Mouse (Mus musculus): ENCODE measurements around the gene Gm8232. TPM values are rescaled to one million over a fixed set of nuclear protein-coding genes. Genes with fewer than 3 reads are reported as not detected.

Gene Gm8232
- not detected in 2 replicates for polyA plus RNA-seq (2012; rRNA removed)

GRCm38 (mm10) chr14:44433335-44433734 lies at the start of gene Gm8232:
Gm8232 (plus strand) TSS chr14:44433635.

GRCm38 (mm10) chr14:44410588-44410987 lies 22.8 kb upstream of the Gm8232 start, which contains the start of gene Gm3371:
Gm3371 (minus strand) TSS chr14:44410688.

Other genes with a start within 250 kb of the Gm8232 start
- not detected in 2 replicates for gene Gm8212, start 236.0 kb upstream of the Gm8232 start, polyA plus RNA-seq (2012; rRNA removed)
- gene 4930503E14Rik, start 220.4 kb upstream of the Gm8232 start, polyA plus RNA-seq (2012; rRNA removed): not detected in 2 replicates
- not detected in 2 replicates for gene Gm8220, start 148.1 kb upstream of the Gm8232 start, polyA plus RNA-seq (2012; rRNA removed)
- gene Gm5930, start 95.1 kb upstream of the Gm8232 start, polyA plus RNA-seq (2012; rRNA removed): not detected in 2 replicates
- gene Gm8229, start 68.3 kb upstream of the Gm8232 start, polyA plus RNA-seq (2012; rRNA removed): not detected in 2 replicates
- not detected in 2 replicates for gene Gm3371, start 22.9 kb upstream of the Gm8232 start, polyA plus RNA-seq (2012; rRNA removed)
- not detected in 2 replicates for gene BC061237, start 58.8 kb downstream of the Gm8232 start, polyA plus RNA-seq (2012; rRNA removed)
- gene Gm17093, start 84.6 kb downstream of the Gm8232 start, polyA plus RNA-seq (2012; rRNA removed): not detected in 2 replicates
- gene Gm8247, start 149.5 kb downstream of the Gm8232 start, polyA plus RNA-seq (2012; rRNA removed): not detected in 2 replicates
- gene Gm5624, start 194.3 kb downstream of the Gm8232 start, polyA plus RNA-seq (2012; rRNA removed): not detected in 2 replicates